Mouse (Mus musculus) spleen, embryonic (tissue): Measurements from ENCODE around the gene Drd3.

ENCODE experiments used
- CTCF ChIA-PET: fragments of 350-600 bp; sonication (Branson Sonifier 250); formaldehyde crosslinking; loops from one replicate; lab custom pipeline; 2022; lab: Charles Lee

Drd3 gene

DNA sequence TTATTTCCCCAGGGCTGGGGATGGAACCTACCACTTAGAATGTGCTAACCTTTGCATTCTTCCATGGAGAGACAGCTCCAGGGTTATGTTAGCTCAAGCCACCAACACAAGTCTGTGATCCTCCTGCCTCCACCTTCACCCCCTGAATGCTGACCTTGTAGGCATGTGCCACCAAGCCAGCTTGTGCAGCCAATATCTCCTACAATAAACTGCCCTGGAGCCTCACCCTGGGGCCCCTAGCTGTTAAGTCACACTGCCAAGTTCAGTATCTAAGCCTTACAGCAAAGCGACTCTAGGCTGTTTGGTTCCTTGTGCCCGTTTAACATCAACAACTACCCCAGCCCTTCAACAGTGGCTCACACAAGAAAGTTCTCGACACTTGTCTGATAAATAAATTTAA is 47.3 kb downstream of the Drd3 start:
- CTCF ChIA-PET: interaction anchor here (0.6 kb wide), 1 partner anchor 168 kb away, joined by 5 read pairs; no protein-coding TSS in a partner anchor

DNA sequence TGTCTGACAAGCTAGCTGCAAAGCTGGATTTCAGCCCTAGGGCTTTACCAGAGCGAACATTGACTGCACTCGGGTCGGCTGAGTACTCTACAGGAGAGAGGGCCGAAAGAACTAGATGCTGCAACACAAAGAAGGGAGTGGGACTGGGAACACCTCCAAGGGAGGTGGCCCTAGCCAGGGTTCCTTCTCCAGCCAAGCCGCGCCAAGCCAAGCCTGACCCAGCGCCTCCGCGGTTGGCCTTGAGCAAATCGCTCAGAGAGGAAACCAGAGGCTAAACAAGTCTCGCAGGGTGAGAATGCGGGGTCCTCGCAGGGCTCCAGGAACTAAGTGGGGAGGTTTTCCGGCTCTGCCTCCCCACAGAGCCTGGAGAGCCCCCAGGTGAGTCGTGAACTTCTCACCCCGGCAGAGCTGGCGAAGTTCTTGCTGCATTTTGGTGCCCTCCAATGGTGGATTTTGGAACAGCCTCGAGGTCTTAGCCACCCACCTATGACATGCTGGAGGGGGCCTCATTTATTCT is 48.0 kb downstream of the Drd3 start:
- CTCF ChIA-PET: interaction anchor here (0.6 kb wide), 1 partner anchor 213 kb away, joined by 3 read pairs; no protein-coding TSS in a partner anchor

DNA sequence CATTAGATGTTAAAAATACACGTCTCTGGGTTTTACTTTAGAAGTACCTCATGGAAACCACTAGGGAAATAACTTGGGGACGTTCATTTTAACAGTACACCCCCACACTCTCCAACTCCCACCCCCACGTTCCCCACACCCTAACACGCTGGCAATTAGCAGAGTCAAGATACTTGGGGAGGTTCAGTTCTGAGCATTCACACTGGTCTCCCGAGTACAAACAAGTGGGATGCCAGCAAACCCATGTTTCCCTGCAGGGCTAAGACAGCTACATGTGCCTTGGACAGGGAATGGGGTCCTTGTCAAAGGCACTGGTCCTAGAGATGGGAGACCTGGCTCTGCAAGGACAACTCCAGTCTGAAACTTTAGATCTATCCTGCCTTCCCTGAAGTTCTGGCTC is 48.6 kb downstream of the Drd3 start:
- CTCF ChIA-PET: interaction anchor here (0.6 kb wide), 1 partner anchor 214 kb away, joined by 3 read pairs; no protein-coding TSS in a partner anchor

DNA sequence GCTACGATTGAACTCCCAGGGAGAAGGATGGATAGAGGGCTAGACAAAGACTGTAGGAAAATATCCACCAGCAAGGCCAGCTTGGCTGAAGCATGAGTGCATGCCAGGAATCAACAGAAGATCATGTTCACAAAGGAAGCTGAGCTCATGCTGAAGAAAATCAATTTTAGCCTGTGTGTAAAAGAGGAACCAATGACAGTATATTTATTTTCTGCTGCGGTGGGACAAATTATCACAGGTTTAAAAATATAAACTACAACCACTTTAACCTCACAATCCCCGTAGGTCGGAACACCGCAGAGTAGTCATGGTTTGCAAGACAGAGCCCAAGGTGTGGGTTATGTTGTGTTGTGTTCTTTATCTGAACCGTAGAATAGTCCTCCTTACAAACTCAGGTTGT is 50.5 kb downstream of the Drd3 start:
- CTCF ChIA-PET: no interaction called here

DNA sequence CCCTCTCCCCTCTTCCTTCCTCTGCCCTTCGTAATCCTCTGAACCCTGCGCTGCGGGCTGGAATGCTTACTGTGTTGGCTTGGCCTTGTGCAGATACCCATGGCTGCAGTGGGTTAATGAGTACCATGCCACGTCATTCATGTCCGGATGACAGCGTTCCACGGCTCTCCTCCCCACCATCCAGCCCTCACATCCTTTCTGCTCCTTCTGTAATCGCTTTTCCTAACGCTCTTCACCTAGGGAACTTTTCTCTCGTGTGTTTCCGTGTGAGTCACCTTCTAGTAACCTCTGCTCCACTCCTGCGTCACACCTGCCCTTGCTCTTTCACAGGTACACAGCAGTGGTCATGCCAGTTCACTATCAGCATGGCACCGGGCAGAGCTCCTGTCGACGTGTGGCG is 53.2 kb downstream of the Drd3 start:
- CTCF ChIA-PET: no interaction called here

DNA sequence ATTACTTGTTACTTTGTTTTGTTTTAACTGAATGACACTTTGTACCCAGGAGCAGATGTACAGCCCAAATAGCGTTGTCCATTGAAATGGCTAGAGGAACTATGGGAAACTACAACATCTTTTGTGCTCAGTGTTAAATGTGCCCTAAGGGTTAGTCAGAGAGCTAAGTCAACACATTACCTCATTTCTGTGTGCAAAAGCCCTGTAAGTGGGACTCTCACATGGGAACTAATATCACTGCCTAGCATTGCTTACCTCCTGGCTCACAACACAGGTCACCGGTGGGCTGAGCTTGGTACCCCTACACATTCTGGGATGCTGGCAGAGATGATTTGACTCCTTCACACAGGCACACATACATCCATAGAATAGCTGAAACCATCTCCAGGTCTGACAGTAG is 55.6 kb downstream of the Drd3 start:
- CTCF ChIA-PET: no interaction called here

DNA sequence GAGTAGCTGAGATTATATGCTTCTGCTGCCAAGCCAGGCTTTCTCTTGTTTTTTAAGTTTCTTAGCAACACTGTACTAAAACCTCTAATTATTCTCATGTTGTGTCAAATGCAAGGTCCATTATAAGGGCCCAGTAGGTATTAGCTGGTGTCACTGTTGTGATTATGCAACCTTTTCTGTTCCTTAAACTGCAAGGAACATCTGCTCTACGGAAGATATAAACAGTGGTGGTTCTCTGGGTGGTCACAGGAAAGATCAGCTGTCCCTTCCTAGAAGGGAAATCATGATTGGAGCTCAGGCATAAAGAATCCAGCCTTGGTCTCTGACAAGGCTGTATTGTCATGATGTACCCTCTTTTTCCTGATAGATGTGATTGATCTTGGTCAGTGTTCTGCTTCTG is 57.6 kb downstream of the Drd3 start:
- CTCF ChIA-PET: no interaction called here

DNA sequence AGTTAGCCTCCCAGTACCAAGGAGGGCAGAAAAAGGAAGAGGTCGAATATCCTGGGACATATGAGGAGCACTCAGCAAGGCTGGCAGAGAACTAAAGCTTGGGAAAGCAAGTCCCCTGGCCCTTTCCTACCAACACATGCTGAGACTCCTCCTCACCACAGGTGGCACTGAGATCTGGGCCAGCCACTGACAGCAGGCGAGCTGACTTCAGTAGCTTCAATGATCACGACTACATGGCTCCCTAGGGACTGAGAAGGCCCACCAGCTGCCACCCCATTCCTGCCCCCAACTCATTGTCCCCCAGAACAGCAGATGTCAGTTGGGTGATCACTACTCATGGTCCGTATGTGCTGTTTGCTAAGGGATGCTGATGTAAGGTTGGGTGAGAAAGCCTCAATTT is 60.8 kb downstream of the Drd3 start:
- CTCF ChIA-PET: no interaction called here

DNA sequence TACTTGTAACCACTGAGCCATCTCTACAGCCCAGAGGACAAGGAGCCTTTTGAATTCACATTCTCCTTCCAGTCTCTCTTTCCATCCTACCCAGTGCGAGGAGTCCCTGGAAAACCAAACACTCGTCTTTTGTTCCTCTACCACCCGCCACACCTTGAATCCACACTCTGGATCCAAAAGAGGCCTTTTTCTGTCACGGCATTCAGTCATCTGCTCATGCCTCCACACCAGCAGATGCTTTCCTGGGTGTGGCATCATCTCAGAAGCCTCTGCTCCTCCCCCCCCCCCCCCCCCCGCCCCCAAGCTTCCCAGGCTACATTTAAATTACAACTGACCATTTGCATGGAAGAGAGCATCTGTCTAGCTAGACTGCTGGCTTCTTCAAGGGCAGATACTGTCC is 62.5 kb downstream of the Drd3 start:
- CTCF ChIA-PET: no interaction called here

DNA sequence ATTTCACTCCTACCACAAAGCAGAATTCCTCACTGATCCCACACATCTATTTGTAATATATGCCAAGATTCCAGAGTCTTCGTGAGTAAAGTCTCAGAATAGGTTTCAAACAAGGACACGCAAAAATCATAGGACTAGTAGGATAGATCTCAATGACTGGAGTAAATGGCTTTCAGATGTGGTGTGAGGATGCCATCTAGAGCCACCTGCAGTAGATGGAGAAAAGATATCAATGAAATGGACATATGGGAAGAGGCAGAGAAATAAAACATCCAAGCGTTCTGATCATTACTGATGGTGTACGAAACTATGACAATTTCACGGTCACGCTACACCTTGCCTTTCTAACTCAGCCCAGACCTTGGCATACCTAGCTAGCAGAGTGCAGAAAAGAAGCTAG is 64.6 kb downstream of the Drd3 start:
- CTCF ChIA-PET: no interaction called here

DNA sequence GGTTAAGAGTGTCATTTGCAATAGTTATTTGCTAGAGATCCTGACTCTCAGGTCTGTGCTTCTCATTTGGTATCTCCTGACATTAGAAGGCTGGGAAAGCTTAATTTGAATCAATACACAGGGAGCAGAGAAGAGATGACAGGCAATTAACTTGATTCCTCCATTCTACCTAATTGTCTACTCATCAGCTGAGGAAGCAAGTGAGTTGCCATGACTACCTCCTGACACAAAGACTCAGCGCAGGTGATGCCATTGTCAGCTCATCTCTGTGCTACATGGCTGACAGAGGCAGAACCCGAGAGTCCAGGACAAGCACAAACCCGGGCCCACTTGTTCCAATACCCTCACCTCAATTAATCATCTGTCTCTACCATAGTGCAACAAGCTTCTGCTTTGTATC is 73.7 kb downstream of the Drd3 start:
- CTCF ChIA-PET: no interaction called here

DNA sequence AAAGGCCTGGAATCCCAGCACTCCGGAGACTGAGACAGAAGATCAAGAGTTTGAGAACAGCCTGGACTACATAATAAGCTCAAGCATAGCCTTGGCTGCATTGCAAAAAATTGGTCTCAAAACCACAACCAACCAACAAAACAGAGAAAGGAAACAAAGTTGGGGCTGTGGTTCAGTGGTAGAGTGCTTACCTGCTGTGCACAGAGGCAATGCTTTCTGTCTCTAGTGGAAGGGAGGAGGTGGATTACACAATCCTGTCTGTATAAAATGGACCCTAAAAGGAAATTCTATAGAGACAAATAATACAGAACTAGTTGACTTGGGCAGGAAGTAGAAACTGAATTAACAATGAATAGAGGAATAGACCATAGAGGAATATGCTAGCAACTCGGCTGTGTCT is 78.1 kb downstream of the Drd3 start:
- CTCF ChIA-PET: interaction anchor here (0.6 kb wide), 1 partner anchor 188 kb away, joined by 7 read pairs; no protein-coding TSS in a partner anchor

DNA sequence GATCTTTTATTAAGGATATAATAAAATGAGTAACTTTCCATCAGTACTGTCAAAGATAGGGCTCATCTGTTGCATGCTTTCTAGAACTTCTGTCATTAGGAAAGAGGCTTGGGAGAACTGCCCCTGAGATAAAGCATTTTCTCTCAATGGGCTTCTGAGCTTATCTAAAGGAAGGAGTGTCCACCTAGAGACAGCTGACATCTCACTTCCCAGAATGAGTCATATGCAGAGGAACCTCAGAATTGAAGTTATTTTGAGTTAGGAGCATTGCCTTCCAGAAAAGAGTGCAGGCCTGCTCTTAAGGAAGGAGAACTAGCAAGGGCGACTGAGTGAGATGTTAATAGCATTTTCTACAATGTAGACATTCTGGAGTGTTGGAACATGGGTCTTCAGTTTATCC is 87.4 kb downstream of the Drd3 start:
- CTCF ChIA-PET: no interaction called here

DNA sequence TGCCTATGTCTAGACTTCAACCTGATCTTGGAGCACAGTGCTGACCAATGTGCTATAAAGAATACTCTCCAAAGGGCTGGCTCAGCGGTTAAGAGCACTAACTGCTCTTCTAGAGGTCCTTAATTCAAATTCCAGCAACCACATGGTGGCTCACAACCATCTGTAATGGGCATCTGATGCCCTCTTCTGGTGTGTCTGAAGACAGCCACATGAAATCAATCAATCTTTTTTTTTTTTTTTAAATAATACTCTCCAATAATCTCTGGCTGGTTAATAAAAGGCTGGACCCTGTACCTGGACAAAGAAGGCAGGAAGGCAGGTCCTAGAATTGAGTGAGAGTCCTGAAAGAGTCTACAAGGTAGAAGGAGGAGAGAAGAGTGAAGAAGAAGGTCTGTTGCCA is 96.0 kb downstream of the Drd3 start:
- CTCF ChIA-PET: no interaction called here

DNA sequence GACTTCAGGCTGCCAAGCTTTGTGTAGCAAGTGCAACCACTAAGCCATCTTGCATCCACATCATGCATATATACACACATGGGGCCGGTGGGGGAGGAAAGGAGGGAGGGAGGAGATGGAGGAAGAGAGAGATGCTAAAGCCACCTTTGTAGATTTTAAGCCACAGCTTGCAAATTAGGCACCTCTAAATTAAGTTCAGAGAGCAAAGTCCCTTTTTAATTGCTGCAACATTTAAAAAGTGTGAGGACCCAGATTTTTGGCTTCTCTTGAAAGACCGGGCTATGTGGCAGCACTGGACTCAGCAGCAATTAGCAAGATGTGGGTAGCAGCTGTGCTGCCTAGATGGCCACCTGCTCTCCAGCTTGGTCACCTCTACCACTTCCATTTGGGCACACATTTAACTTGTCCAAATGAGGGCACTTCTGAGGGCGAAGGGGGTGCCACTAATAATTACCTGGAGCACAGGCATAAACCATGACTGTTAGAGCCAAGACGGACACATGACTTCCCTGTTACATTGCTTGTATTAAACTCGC is 105.2 kb downstream of the Drd3 start:
- CTCF ChIA-PET: no interaction called here

DNA sequence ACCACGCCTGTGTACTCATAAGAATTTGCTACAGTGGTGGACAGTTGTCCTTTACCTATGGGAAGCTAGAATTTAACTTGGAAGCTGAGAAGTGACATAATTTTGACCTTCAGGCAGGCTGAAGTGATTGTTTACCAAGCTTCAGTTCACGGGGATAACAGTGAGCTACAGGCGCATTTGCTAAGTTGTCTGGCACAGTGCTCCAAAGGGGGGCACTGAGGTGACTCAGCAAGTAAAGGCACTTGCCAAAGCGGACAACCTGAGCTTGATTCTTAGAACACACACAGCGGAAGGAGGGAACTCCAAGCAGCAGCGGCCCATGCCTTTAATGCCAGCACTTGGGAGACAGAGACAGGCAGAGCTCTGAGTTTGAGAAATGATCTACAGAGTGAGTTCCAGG is 106.8 kb downstream of the Drd3 start:
- CTCF ChIA-PET: no interaction called here

DNA sequence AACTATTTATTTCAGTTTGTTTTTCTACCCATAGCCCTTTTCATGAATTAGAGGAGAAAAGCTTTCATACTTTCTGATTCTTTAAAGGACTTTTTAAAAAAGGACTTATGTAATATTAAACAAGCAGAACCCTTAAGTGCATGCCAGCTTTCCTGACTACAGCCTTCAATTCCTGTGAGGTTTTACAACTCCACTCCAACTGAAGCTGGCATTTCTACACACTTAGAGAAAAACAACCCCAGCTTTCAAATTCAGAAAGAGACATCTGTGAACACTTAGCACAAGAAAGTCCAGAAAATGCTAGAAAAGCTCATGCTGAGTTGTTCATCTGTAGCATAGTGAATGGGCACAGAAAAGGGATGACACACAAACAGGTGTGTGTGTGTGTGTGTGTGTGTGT is 116.0 kb downstream of the Drd3 start:
- CTCF ChIA-PET: no interaction called here

DNA sequence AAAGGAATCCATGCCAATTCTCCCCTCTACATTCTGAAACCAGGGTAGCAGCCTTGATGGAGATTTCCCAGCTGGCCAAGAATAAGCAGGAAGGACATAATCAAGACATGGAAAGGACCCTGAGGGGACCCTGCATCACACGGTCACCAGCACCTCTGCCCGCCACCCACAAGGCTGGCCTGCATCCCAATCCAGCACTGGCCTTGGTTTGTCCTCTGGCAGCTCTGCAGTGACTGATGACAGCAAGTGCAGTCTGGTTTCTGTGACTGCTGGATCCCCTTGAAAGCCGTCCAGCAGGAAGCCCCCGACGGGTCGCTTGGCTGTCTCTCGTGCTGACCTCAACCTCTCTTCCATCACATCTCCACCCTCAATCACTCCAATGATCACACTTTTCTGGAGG is 117.6 kb downstream of the Drd3 start:
- CTCF ChIA-PET: no interaction called here
